In genomic region chr9:60718284-60718683, GRCm38 (mm10) we compare ENCODE assay signal across 9 mouse cellular contexts. TPM values are rescaled to one million over a fixed set of nuclear protein-coding genes. Genes with fewer than 3 reads are reported as not detected.
A peak's percentile ranks its signal among the peaks of the same experiment; 100 is the strongest.
DNase-seq lines count a peak whose midpoint lies in the region; ATAC-seq and TF ChIP-seq lines count a peak whose summit lies in the region.
"Had no signal": no experiment of that assay in that cellular context is flagged by ENCODE, and none has a peak within 500 bp of the region (broad histone marks: within the 10 kb centered on the region; RNA-seq: fewer than 3 reads in every experiment).

No protein-coding gene starts in this region.

- peaks cover 13% of the 10 kb centered on the region for H3K4me1 ChIP-seq in kidney, embryonic 16.5 days (ENCODE audit: insufficient read depth, low read length)
- H3K4me1 ChIP-seq in cortical plate, adult 2 months (ENCODE audit: control insufficient read depth, insufficient read depth, low read length), result peaks cover 7% of the 10 kb centered on the region; the same call in 1 of the 2 replicates
- H3K4me1 ChIP-seq in small intestine, adult 2 months (ENCODE audit: control insufficient read depth, insufficient read depth, insufficient read length, low read length), result no peaks in the 10 kb centered on the region
- peaks cover 10% of the 10 kb centered on the region for H3K4me1 ChIP-seq in forebrain, embryonic 10.5 days

- no peaks in the 10 kb centered on the region for H3K36me3 ChIP-seq in kidney, embryonic 16.5 days (ENCODE audit: insufficient read depth, low read length)
- no peaks in the 10 kb centered on the region for H3K36me3 ChIP-seq in C2C12 (ENCODE audit: control insufficient read depth, insufficient read depth)
- no peaks in the 10 kb centered on the region for H3K36me3 ChIP-seq in small intestine, adult 2 months (ENCODE audit: control insufficient read depth, insufficient read depth, low read length)
- H3K36me3 ChIP-seq in forebrain, embryonic 10.5 days (replicated peaks), result no peaks in the 10 kb centered on the region

- peak; percentile 61 for TF ChIP-seq CTCF in C2C12 (IDR thresholded peaks at IDR 0.05; ENCODE audit: control insufficient read depth, insufficient read depth, insufficient read length)
- peak; percentile 72 for TF ChIP-seq CTCF in cortical plate, adult 2 months (IDR thresholded peaks at IDR 0.05; ENCODE audit: extremely low read depth, insufficient read depth, low read length)
- peak; percentile 23; the same call in 1 of the 2 replicates for TF ChIP-seq CTCF in small intestine, adult 2 months (IDR thresholded peaks at IDR 0.05; ENCODE audit: extremely low read depth, insufficient read length, insufficient replicate concordance, low read depth, low read length)

- H3K27me3 ChIP-seq in kidney, embryonic 16.5 days (ENCODE audit: insufficient read depth, low read length), result no peaks in the 10 kb centered on the region
- H3K27me3 ChIP-seq in C2C12 (ENCODE audit: control insufficient read depth, insufficient read depth, insufficient read length), result no peaks in the 10 kb centered on the region
- no peaks in the 10 kb centered on the region for H3K27me3 ChIP-seq in small intestine, adult 2 months (ENCODE audit: control insufficient read depth, insufficient read depth, low read length)
- H3K27me3 ChIP-seq in forebrain, embryonic 10.5 days (ENCODE audit: poor library complexity, severe bottlenecking), result peaks cover 21% of the 10 kb centered on the region

- no peak overlapping the region for H3ac ChIP-seq in C2C12 (ENCODE audit: control insufficient read depth, insufficient read length, low read depth)

- ATAC-seq in kidney, embryonic 16.5 days (ENCODE audit: low FRiP score, low TSS enrichment), result no peak

- no peaks in the 10 kb centered on the region for H3K79me2 ChIP-seq in C2C12 (ENCODE audit: control insufficient read depth, insufficient read depth)

- H3K9ac ChIP-seq in kidney, embryonic 16.5 days (replicated peaks; ENCODE audit: low read length), result no peak overlapping the region

- peak; percentile 37 for DNase-seq in kidney, adult 11 months
- peak; percentile 78 for DNase-seq in NIH3T3 (ENCODE audit: low read depth)
- peak; percentile 35 to 61 for DNase-seq in layer of hippocampus, postnatal 14 days (ENCODE audit: low spot score in 2 of 2)
- no peak for DNase-seq in forebrain, embryonic 10.5 days (ENCODE audit: extremely low spot score, low spot score)

- no peak overlapping the region for H3K27ac ChIP-seq in kidney, embryonic 16.5 days (ENCODE audit: low read length)
- H3K27ac ChIP-seq in cortical plate, adult 2 months (ENCODE audit: insufficient read depth, low read length), result no peak overlapping the region
- H3K27ac ChIP-seq in small intestine, adult 2 months (ENCODE audit: insufficient read depth, low read depth, low read length), result no peak overlapping the region
- H3K27ac ChIP-seq in forebrain, embryonic 10.5 days, result no peak overlapping the region

- no peaks in the 10 kb centered on the region for H3K9me3 ChIP-seq in kidney, embryonic 16.5 days (ENCODE audit: low read length)
- no peaks in the 10 kb centered on the region for H3K9me3 ChIP-seq in forebrain, embryonic 10.5 days

- no peak overlapping the region for H3K4me3 ChIP-seq in kidney, embryonic 16.5 days (ENCODE audit: low read length)
- no peak overlapping the region for H3K4me3 ChIP-seq in C2C12 (ENCODE audit: insufficient read depth, poor library complexity, severe bottlenecking)
- H3K4me3 ChIP-seq in cortical plate, adult 2 months (ENCODE audit: insufficient read depth, low read length), result no peak overlapping the region
- H3K4me3 ChIP-seq in small intestine, adult 2 months (ENCODE audit: low read depth, low read length), result no peak overlapping the region
- no peak overlapping the region for H3K4me3 ChIP-seq in forebrain, embryonic 10.5 days
- H3K4me3 ChIP-seq: myocyte had no signal

- 66% methylated on average over 3 of the region's 3 CpGs for WGBS in kidney, embryonic 16.5 days
- 39% methylated on average over 3 of the region's 3 CpGs for WGBS in small intestine, adult 2 months
- WGBS in forebrain, embryonic 10.5 days, result 57% methylated on average over 3 of the region's 3 CpGs

- TF ChIP-seq POLR2A in cortical plate, adult 2 months (IDR thresholded peaks at IDR 0.05; ENCODE audit: extremely low read depth, insufficient read depth, low read length), result no peak
- no peak for TF ChIP-seq POLR2A in small intestine, adult 2 months (IDR thresholded peaks at IDR 0.05; ENCODE audit: low read depth, low read length)

- no peak overlapping the region for H3K4me2 ChIP-seq in kidney, embryonic 16.5 days (replicated peaks; ENCODE audit: low read depth, low read length)

- no peaks in the 10 kb centered on the region for H3K79me3 ChIP-seq in C2C12 (ENCODE audit: low read depth)

TF ChIP-seq in C2C12, 6 proteins besides CTCF, POLR2A, EP300 and RAD21:
- TF ChIP-seq MYOD1 (IDR thresholded peaks at IDR 0.05; ENCODE audit: control insufficient read depth, insufficient read length, low read depth) (no peak), CEBPB (IDR thresholded peaks at IDR 0.05; ENCODE audit: low read depth) (no peak), USF1 (IDR thresholded peaks at IDR 0.05; ENCODE audit: low read depth) (no peak), MAX (IDR thresholded peaks at IDR 0.05) (no peak), FOSL1 (IDR thresholded peaks at IDR 0.05; ENCODE audit: insufficient read depth, low read length, poor library complexity, severe bottlenecking) (no peak)

RNA-seq across cellular contexts. Expression of gene Larp6, which starts 5.5 kb away (rescaled TPM):
- 1.6 and 1.7 TPM in 2 replicates for polyA plus RNA-seq in kidney, embryonic 16.5 days (2015; fragmentation: Nextera tagmentation; extraction: Ambion mirVana)
- polyA plus RNA-seq in C2C12 (2012; fragmentation: generic; extraction: Trizol), result 0.83 TPM
- polyA plus RNA-seq in cortical plate, adult 2 months (2012; rRNA removed), result 35.8 and 37.0 TPM in 2 replicates
- total RNA-seq in layer of hippocampus, postnatal 14 days (2021), result 10 to 100 TPM; 32.2 to 32.8 TPM
- polyA plus RNA-seq in small intestine, adult 2 months (2012; rRNA removed), result 0.39 and 0.84 TPM in 2 replicates
- 0.74 and 0.82 TPM in 2 replicates for polyA plus RNA-seq in forebrain, embryonic 10.5 days (2016; fragmentation: Nextera tagmentation; extraction: Ambion mirVana)

RNA-seq across cellular contexts. Expression of gene Lrrc49, which starts 30.3 kb away (rescaled TPM):
- polyA plus RNA-seq in kidney, embryonic 16.5 days (2015; fragmentation: Nextera tagmentation; extraction: Ambion mirVana), result 15.8 and 16.7 TPM in 2 replicates
- 5.9 TPM for polyA plus RNA-seq in C2C12 (2012; fragmentation: generic; extraction: Trizol)
- polyA plus RNA-seq in cortical plate, adult 2 months (2012; rRNA removed), result 70.3 and 73.5 TPM in 2 replicates
- total RNA-seq in layer of hippocampus, postnatal 14 days (2021), result 10 to 100 TPM; 53.6 to 62.6 TPM
- 1.1 and 1.2 TPM in 2 replicates for polyA plus RNA-seq in small intestine, adult 2 months (2012; rRNA removed)
- polyA plus RNA-seq in forebrain, embryonic 10.5 days (2016; fragmentation: Nextera tagmentation; extraction: Ambion mirVana), result 29.7 and 31.7 TPM in 2 replicates

Comparison
In these comparisons a context has a peak if more than half of its experiments do, and no peak if none do; other contexts are left out.
1. RNA of gene Larp6, which starts 5.5 kb away (polyA plus RNA-seq): 35.8 to 37.0 TPM in cortical plate, adult 2 months; 1.6 to 1.7 TPM in kidney, embryonic 16.5 days, 0.39 to 0.84 TPM in small intestine, adult 2 months, 0.83 TPM in C2C12 (single experiment) and 0.74 to 0.82 TPM in forebrain, embryonic 10.5 days; every median in the first group is over 10 times any median in the second.
2. Peak in every context shown above with its lines, with median percentiles within 50 percentile points of each other: CTCF ChIP-seq.